Mouse (Mus musculus): ENCODE data around the gene Ifit3b.
"Not testable (repeated sequence)": the region's sequence is repeated elsewhere in the genome, so short reads cannot be mapped to it uniquely, and the experiment has no call there.

GRCm38 (mm10) chr19:34607237-34608051 is at the start of gene Ifit3b:
- not testable (repeated sequence) for TF ChIP-seq CTCF (IDR thresholded peaks at IDR 0.05; ENCODE audit: control insufficient read depth, insufficient read depth, insufficient read length); USF1 (IDR thresholded peaks at IDR 0.05; ENCODE audit: low read depth); MYOG (IDR thresholded peaks at IDR 0.05; ENCODE audit: control insufficient read depth, extremely low read depth, insufficient read length)
